Mouse (Mus musculus): ENCODE data around the gene Aurkaip1. TPM values are rescaled to one million over a fixed set of nuclear protein-coding genes. Genes with fewer than 3 reads are reported as not detected.

Gene Aurkaip1
- total RNA-seq, 2 experiments from 2014 or later: 114 to 116 TPM

GRCm38 (mm10) chr4:155821025-155821424 is 10.0 kb upstream of the Aurkaip1 start:
- no peak for DNase-seq
- intact Hi-C loops (cut with DNase I): no loop called here

- DNase-seq: no peak
- intact Hi-C loops (cut with DNase I): no loop called here
Observed at GRCm38 (mm10) chr4:155823443-155823842, 7.6 kb upstream of the Aurkaip1 start.

DNA sequence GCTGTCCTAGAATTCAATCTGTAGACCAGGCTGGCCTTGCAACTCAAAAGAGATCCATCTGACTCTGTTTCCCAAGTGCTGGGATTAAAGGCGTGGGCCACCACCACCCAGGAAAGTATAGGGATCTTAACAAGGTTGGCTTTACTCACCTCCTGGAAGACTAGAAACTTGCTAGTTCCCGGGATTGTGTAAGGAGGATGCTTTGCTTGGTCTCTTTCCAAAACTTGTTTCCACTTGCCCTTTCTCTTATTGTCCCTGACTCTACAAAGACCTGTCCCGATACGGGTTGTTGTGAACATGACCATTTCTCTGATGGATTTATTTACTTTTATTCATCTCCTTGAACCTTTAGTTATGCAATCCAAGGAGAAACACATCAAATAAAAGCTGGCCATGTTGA is 1.2 kb upstream of the Aurkaip1 start:
- intact Hi-C loops (cut with DNase I): loop anchor here (1.0 to 10.0 kb wide), 3 partner anchors 16 to 275 kb away; partner anchors contain the start of genes 9430015G10Rik, Acap3 and Pusl1
- no peak for DNase-seq

GRCm38 (mm10) chr4:155830596-155830995 is 476 bp upstream of the Aurkaip1 start:
- intact Hi-C loops (cut with DNase I): loop anchor here (1.0 to 10.0 kb wide), 3 partner anchors 16 to 274 kb away; partner anchors contain the start of genes 9430015G10Rik, Acap3 and Pusl1
- no peak for DNase-seq

DNA sequence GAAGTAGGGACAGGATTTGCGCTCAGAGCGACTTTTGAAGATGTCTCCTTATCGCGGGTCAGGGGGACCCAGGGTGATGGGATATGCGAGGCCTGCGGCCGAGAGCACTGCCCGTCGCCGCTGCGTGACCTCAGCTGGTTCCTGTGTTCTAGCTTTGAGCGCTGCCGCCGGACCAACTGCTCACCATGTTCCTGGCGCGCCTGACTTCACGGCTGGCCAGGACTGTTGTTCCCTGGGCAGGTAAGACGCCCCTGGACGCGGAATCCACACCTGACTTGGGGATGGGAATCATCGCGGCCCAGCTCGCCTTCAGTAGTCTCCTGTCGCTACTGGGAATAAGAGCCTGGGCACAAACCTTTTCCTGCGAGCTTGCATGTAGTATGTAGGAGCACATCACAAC is 759 bp downstream of the Aurkaip1 start:
- intact Hi-C loops (cut with DNase I): loop anchor here (1.0 to 10.0 kb wide), 4 partner anchors 15 to 273 kb away; partner anchors contain the start of genes 9430015G10Rik, Acap3, Dvl1 and Pusl1
- no peak for DNase-seq

DNA sequence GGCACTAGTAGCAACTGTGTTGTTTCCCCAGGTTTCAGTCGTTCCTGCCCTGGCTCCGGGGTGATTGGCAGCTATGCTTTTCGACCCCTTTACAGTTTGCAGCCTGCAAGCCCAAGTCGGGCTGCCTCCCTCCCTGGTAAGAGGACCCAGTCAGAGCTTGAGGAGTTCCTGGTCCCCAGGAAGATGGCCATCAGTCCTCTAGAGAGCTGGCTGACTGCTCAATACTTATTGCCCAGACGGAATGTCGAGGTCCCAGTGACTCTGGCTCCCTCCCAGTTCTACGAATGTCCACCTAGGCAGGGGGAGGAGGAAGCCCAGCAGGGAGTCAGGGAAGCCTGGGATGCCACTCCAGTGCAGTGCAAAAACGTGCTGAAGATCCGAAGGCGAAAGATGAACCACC is 1.2 kb downstream of the Aurkaip1 start:
- intact Hi-C loops (cut with DNase I): loop anchor here (1.0 to 10.0 kb wide), 4 partner anchors 15 to 272 kb away; partner anchors contain the start of genes 9430015G10Rik, Acap3, Dvl1 and Pusl1
- DNase-seq: no peak

DNA sequence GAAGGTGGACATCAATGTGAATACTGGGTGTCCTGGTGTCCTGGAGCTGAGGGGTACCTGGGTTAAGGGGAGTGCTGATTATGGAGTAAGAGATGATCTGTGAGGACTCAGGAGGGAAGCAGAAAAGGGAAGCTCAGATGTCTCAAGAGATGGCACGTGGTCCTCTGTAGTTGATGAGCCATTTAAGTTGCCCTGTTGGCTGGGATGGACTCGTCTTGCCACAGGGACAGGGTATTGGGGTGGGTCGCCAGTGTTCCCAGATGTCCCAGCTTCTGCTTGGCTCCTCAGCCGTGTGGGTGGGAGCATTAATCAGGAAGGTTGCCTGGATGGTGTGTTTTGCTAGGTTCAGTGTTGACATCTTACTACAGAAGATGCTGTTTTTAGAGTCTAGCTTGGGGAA is 2.2 kb downstream of the Aurkaip1 start:
- intact Hi-C loops (cut with DNase I): loop anchor here (2.0 to 10.0 kb wide), 3 partner anchors 59 to 272 kb away; partner anchors contain the start of genes 9430015G10Rik, Acap3, Pusl1 and Ube2j2

DNA sequence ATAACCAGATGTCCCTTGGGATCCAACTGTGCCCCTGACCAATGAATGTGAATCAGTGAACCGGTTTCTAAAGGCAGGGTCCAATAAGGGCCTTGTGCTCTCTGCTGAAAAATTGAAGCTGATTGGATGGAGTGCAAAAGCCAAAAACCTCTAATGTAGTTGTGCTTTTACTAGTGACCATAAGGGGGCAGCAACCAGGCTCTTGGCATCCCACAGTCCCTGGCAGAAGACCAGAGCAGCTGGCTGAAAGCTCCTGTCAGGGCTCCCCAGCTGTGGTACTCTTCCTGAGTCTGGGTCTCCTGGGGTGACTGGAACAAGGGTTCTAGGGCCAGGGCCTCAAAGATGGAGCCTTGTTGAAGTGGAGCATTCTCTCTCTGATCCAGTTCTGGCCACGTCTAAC is 2.8 kb downstream of the Aurkaip1 start:
- intact Hi-C loops (cut with DNase I): loop anchor here (2.0 to 10.0 kb wide), 3 partner anchors 58 to 271 kb away; partner anchors contain the start of genes 9430015G10Rik, Acap3, Pusl1 and Ube2j2
- peak; percentile 82 to 88 for DNase-seq

More for the DNA sequence above, 2.2 kb downstream of the Aurkaip1 start:
- no peak for DNase-seq

DNA sequence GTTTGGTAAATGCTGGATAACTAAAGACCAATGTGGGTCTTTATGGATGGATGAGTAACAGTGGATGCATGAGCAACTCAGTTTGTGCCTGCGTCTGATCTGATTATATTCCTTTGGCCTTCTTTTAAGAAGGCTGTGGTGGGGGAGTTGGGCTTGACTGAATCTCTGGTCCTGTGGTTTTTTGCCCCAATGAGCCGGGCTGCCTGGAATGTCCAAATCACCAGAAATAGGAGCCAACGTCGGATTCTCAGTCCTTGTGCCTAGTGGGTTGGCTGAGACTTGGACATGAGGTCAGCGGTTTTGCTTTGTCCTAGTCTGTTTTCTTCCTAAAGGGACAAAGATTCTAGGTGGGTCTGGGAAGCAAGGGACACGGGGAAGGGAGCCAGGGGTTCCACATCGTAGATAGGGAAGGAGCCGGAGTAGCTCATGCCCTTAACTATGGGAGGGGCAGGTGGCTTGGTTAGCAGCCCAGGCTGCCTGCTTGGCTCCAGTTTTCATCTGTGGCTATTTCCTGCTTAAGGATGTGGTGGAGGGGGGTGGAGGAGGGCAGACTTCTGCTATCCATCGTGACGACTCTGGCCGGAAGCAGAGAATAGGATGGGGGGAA is 6.4 kb downstream of the Aurkaip1 start:
- DNase-seq: peak; percentile 59 to 62
- intact Hi-C loops (cut with DNase I): loop anchor here (10.0 kb wide), 1 partner anchor 267 kb away; the partner anchor contains the start of gene 9430015G10Rik

GRCm38 (mm10) chr4:155838187-155839153 is 7.4 kb downstream of the Aurkaip1 start:
- intact Hi-C loops (cut with DNase I): loop anchor here (10.0 kb wide), 1 partner anchor 266 kb away; the partner anchor contains the start of gene 9430015G10Rik
- peak; percentile 54 to 59 for DNase-seq

- DNase-seq: peak; percentile 84 to 86
- intact Hi-C loops (cut with DNase I): loop anchor here (10.0 kb wide), 1 partner anchor 265 kb away; the partner anchor contains the start of gene 9430015G10Rik
Observed at GRCm38 (mm10) chr4:155839483-155839910, 8.4 kb downstream of the Aurkaip1 start, which contains the start of gene Mxra8. Gene Mxra8 (plus strand): TSS chr4:155839680.

DNA sequence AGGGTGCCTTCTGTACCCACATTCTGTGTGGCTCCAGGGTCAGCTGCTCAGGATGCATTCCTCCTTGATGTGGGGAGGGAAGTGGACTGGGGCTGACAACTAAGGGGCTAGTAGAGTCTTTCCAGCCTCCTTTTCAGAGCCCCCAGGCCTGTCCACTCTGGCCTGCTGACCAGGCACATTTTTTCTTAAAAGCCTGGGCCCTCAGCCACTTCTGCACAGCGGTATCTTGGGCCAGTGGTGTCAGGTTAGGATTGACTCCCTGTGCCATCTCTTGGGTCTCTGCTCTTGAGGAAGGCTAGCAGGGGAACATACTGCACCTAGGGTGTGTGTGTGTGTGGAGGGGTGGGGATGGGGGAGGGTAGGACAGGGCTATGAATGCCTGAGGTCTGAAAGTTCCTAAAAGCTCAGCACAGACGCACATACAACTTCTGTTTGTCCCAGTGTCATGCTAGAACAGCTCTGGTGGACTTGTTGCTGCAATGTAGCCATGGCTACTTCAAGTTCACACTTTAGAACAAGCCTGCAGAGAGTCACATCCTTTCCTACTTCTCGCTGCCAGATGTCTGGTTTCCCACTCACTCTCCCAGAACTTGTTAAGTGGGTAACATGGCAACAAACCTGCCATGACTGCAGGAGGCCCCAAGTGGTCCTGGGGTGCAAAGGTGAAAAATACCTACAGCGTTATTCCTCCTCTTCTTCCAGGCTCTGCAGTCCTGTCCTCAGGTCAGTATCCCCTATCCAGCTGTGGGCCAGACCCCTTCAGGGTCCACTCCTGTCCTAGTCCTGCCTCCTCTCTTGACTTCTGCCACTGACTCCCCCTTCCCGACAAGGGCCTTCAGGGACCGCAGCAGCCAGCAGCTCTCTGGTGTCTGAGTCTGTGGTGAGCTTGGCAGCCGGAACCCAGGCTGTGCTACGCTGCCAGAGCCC is 9.3 kb downstream of the Aurkaip1 start:
- DNase-seq: no peak
- intact Hi-C loops (cut with DNase I): no loop called here

DNA sequence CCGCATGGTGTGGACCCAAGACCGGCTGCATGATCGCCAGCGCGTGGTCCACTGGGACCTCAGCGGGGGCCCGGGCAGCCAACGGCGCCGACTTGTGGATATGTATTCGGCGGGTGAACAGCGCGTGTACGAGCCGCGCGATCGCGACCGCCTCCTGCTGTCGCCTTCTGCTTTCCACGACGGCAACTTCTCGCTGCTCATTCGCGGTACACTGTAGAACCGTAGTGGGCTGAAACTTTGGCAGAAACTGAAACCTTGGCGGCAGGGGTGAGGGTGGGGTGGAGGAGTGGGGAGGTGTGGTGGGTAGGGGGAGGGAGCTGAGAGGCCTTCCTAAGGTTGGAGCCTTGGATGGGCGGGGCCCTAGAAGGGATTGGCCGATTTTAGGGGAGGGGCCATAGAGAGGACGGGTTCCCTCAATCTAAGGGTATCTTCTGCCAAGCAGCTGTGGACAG is 10.0 kb downstream of the Aurkaip1 start:
- intact Hi-C loops (cut with DNase I): no loop called here
- DNase-seq: peak; percentile 63 to 74

DNA sequence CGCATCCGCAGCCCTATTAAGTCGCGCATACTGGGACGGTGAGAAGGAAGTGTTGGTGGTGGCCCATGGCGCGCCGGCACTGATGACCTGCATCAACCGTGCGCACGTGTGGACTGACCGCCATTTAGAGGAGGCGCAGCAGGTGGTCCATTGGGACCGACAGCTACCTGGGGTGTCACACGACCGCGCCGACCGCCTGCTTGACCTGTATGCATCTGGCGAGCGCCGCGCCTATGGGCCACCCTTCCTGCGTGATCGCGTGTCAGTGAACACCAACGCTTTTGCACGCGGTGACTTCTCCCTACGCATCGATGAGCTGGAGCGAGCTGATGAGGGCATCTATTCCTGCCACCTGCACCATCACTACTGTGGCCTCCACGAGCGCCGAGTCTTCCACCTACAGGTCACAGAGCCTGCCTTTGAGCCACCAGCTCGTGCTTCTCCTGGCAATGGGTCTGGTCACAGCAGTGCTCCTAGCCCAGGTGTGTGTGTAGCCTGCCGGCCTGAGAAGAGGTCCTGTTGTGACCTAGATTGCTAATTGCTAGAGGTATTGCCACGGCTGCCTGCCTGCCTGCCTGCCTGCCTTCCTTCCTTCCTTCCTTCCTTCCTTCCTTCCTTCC is 10.7 kb downstream of the Aurkaip1 start:
- intact Hi-C loops (cut with DNase I): no loop called here
- no peak for DNase-seq

DNA sequence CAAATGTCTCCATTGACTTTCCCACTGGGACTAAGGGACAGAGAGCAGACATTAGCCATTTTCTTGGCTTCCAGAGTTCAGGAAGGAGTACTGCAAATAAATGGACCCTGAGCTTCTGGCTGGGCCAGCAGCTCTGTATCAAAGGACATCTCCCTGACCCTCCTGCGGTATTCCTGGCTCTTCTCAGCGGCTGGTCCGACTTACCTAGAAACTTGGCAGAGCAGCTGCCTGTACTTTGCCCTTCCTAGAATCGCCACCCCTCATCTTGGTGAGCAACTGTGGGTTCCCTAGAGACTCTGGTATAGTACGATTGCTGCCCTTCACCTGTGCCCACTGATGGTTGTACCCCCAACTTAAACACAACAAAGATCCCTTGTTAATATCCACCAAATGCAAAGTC is 12.2 kb downstream of the Aurkaip1 start:
- DNase-seq: no peak
- intact Hi-C loops (cut with DNase I): no loop called here

DNA sequence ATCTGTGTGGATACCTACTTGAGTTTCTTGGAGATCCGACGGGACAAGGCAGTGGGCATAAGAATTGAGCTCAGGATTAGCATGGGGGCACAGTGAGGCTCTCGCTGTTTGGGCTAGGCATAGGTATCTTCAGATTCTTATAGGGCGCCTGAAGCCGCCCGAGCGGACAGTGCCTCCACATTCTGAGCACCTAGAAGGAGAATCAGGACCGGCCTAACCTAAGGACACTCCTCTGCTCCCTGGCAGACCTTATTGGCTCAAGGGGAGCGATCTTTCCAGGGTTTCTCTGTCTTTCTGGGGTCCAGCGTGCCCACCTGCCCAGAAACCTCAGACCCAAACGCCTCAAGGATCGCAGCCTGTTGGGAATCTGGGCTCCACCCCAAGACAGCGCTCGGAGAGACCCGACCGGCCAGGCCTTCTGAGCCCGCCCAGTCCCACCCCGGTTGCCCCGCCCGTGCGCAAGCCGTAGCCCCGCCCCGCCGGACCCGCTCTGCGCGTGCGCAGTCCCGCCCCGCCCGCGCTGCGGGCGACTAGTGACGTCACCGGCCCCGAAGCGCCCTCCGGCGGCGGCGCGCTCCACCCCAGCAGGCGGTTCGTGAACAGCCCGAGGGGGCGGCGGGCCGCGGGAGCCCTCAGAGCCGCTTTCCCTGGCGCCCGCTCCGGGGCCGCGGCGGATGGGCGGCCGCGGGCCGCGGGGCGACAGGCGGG is 16.0 kb downstream of the Aurkaip1 start, which contains the start of gene Dvl1:
Gene Dvl1, plus strand, starts transcription at position 532 of the 708 bp plus-strand sequence.
- intact Hi-C loops (cut with DNase I): loop anchor here (1.0 to 2.0 kb wide), 2 partner anchors 15 to 46 kb away; no protein-coding TSS in a partner anchor
- DNase-seq: peak; percentile 98

DNA sequence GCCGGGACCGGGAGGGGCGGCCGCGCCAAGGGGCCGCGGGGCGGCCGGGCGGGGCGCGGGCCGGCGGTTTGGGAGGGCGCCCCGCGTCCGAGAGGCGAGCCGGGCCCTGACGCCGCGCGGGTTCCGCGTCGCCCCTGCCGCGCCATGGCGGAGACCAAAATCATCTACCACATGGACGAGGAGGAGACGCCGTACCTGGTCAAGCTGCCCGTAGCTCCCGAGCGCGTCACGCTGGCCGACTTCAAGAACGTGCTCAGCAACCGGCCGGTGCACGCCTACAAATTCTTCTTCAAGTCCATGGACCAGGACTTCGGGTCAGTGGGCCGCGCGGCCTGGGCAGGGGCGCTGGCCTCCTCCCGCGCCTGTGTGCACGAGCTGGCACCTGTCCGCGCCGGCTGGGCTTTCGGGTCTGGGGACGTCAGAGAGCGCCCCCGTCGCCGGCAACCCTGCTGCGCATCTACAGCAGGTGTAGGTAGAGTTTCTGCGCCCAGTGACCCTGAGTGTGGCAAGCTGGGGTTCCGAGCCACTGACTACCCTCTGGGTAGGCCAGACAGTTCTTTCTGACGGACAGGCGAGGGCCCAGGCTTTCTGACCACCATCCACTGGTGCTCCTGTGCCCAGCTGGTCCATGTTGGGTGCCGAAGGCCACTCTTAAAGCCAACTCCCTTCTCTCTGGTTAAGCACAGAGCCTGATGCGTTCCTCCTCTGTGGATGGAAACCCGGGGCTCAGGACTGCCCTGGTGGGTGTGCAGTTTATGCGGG is 16.7 kb downstream of the Aurkaip1 start:
- intact Hi-C loops (cut with DNase I): loop anchor here (1.0 to 2.0 kb wide), 2 partner anchors 15 to 45 kb away; no protein-coding TSS in a partner anchor
- peak in 1 of 2 experiments; percentile 39 for DNase-seq

Measured in heart, postnatal 36 days (tissue).